Mouse (Mus musculus) gastrocnemius, postnatal 36 days (tissue): ENCODE data around the gene Rgs18. TPM values are rescaled to one million over a fixed set of nuclear protein-coding genes. Genes with fewer than 3 reads are reported as not detected.

ENCODE experiments used
- DNase-seq, 2 experiments: peaks; one replicate each; pipeline ENCODE4 v3.0.0; 2022
- intact Hi-C: fragments of 180-260 bp; cut with DNase I; formaldehyde crosslinking; loops from one replicate; pipeline ENCODE4 v1.15.1; 2025
- long read RNA-seq, 2 experiments: library from polyadenylated mRNA; stranded (forward); transcript quantifications; one replicate each; pipeline ENCODE4 v2.0.0; 2021
- total RNA-seq, 2 experiments: library from RNA; stranded (reverse); gene quantifications; 2 replicates each; pipeline ENCODE4 v1.2.3; 2021

The Rgs18 gene
- total RNA-seq: under 1 TPM; 0.20 to 0.32 TPM
- long read RNA-seq, experiment 1, partial matches to known transcripts: 0 of 1 reads
- long read RNA-seq, experiment 1, other reads (novel, unspliced or antisense): 0 of 1 reads
- long read RNA-seq, experiment 2: 0 reads

DNA sequence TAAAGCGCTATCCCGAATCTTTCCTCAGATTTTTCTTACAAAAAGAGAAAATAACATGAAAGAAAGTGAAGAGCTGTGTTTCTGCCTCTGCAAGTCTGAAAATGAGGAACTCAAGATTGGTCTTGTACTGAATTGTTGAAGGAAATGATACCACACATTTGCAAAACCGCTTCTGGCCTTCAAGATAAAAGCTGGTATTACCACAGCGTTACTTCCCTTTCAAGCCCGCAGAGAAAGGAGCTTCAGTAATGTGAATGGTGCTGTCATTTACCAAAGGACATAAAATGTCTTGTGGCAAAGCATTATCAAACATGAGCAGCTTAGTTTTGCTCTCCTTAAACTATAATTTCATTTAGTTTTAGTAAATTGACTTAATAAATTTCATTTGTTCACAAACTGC is at the start of gene Rgs18:
Rgs18 (minus strand) TSS at position 105 of the 400 bp plus-strand sequence.
- no peak for DNase-seq
- intact Hi-C loops: no loop called here

DNA sequence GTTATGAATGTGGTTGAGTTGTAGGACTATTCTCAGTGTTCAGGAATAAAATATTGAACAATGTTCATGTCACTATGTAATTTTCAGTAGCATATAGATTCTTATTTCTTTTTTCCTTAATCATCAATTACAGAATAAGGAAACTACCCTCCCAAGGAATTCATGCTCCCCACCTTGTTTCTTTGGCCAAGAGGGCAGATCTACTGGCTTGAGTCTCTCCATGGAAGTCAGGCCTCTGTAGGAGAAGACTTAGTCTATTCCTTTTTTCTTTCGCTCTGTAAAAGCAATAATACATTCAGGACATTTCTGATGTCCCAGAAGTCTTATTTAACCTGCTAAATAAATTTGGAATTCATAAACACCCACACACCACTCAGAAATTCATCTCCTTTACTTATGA is 841 bp downstream of the Rgs18 start:
- intact Hi-C loops: no loop called here
- DNase-seq: no peak

DNA sequence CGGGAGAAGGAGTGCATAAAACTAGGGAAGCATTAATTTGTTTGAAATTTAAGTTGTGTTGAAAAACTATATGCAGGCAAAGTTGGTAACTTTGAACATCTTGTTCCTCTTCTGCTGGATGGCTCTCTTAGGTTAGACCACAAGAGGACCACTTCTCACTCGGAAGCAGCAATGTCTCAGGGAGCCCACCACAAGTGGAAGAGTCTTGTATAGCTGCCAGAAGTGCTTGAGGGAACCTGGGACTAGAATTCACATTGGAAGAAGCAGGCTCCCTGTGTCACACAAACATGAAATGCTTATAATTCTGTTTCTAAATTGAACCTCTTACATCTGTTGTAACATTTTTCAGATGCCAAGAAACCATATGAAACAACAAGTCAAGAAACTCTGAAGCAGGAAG is 9.0 kb downstream of the Rgs18 start:
- no peak for DNase-seq
- intact Hi-C loops: no loop called here

GRCm38 (mm10) chr1:144760792-144761191 is 14.4 kb downstream of the Rgs18 start:
- intact Hi-C loops: no loop called here
- no peak for DNase-seq

DNA sequence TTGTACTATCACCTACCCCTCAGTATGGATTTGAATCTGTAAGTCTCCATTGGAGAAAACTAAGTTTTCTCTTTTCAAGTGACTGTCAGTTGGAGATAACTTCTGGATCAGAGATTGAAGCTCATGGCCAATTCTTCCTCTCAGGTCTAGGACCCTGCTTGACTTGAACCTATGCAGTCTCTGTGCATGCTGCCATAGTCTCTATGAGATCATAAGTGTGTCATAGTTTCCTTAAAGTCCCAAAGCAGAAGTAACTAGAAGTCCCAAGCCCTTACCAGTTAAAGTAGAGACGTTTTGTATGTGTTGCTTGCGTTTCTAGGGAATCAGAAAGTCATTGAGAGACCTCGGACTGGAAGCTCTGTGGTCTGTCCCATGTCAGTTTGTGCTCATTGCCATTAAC is 24.5 kb downstream of the Rgs18 start:
- no peak for DNase-seq
- intact Hi-C loops: no loop called here

DNA sequence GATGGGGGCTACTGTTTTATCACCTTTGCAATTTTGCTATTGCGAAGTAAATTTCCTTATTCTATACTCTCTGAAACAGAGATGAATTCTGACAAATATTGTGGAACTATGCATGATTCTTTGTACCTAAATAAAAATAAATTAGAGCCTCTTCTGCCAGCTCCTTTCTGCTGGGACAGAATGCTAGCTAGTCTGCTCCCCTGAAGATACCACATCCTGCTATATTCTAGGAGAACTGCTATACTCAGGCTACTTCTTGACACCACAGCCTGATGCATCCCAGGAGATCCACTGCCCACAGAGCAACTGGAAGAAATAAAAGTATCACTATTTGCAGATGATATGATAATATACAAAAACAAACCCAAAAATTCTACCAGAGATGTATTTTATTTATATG is 29.1 kb downstream of the Rgs18 start:
- intact Hi-C loops: no loop called here
- DNase-seq: no peak

DNA sequence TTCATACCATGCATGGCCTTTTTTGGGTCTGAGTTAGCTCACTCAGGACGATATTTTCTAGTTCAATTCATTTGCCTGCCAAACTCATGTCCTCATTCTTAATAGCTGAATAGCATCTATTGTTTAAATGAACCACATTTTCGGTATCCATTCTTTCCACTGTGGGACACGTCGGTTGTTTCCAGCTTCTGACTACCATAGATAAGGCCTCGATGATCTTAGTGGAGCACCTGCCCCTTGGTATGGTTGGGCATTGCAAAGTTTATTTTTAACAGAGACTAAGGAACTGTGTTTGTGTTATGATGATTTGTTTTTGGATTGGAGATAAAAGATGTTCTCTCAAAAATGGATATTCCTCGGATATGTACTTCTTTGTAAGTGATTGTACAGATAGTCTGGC is 37.5 kb downstream of the Rgs18 start:
- intact Hi-C loops: no loop called here
- no peak for DNase-seq

GRCm38 (mm10) chr1:144720736-144721135 is 54.5 kb downstream of the Rgs18 start:
- DNase-seq: no peak
- intact Hi-C loops: no loop called here

DNA sequence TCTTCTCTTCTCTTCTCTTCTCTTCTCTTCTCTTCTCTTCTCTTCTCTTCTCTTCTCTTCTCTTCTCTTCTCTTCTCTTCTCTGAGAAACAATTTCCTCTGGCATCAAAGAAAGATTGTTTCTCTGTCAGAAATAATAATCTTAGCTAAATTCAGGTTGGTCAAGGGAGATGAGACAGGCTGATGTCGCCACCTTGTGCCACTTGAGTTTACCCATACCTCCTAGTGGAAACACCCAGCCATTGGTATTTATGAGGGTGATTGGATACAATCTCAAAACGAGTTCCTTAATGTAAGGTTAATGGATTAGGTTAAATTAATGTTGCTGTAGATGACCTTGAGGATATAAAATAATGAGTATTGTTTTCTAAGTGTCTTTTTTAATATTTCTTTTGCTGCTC is 70.9 kb downstream of the Rgs18 start:
- intact Hi-C loops: no loop called here
- no peak for DNase-seq

Other genes with a start within 250 kb of the Rgs18 start
- not detected for gene Rgs21, start 207.8 kb downstream of the Rgs18 start, total RNA-seq